Mouse (Mus musculus) ES-Bruce4 (cell line): ENCODE measurements at regions not wholly inside any gene's neighbourhood (a gene's known extent, or its start where the extent isn't known, plus 50 kb on each side); places are given as distances from the start of the nearest gene placed in this dataset.

ENCODE experiments used
- CTCF ChIP-seq: IDR thresholded peaks from one replicate; pipeline ENCODE4 v1.8.1; 2011; ENCODE audit warnings: low read depth, low read length
- POLR2A ChIP-seq: IDR thresholded peaks from one replicate; pipeline ENCODE4 v1.8.1; 2011; ENCODE audit warnings: low read length; ENCODE audit not compliant: insufficient read depth

DNA sequence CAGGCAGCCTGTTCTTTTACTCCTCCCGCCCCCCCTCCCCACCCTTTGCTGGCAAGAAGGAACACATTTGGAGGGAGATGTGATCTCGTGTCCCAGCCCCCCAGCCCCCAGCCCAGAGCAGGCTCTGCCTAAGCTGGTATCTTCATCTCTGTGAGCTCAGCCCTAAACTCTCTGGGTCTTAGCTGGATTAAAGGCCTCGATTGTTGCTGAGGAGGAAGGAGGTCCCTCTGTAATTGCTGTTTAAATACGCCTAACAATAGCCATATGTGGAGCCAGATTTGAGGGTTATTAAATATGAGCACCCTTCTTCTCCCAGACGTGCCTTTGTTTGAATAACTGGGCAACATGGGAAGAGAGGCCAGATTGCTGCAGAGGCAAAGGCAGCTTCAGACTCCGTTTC is 145.0 kb upstream of the Pitx1 start:
- no peak for TF ChIP-seq POLR2A
- no peak for TF ChIP-seq CTCF
